Mouse (Mus musculus) G1E (cell line): ENCODE measurements at regions not wholly inside any gene's neighbourhood (a gene's known extent, or its start where the extent isn't known, plus 50 kb on each side); places are given as distances from the start of the nearest gene placed in this dataset.

Source experiments
- ATAC-seq: 2 replicates; pipeline ENCODE4 v1.8.0; 2016; ENCODE audit warnings: mild to moderate bottlenecking; ENCODE audit not compliant: insufficient number of reproducible peaks, poor library complexity, low FRiP score, severe bottlenecking; ENCODE audit errors: extremely low read depth
- DNase-seq: peaks from one replicate; pipeline ENCODE4 v3.0.0; 2012; ENCODE audit warnings: low spot score
- H3K27me3 ChIP-seq: 2 replicates; pipeline ENCODE4 v1.6.1; 2012; ENCODE audit warnings: mild to moderate bottlenecking, low read length, inconsistent platforms; ENCODE audit not compliant: insufficient read depth
- H3K36me3 ChIP-seq: replicated peaks from 2 replicates; pipeline ENCODE3; 2012; ENCODE audit warnings: mild to moderate bottlenecking, inconsistent platforms
- H3K4me1 ChIP-seq: 2 replicates; pipeline ENCODE4 v1.6.1; 2012; ENCODE audit warnings: low read depth, low read length, inconsistent platforms, mixed read lengths; ENCODE audit not compliant: insufficient read depth
- H3K4me3 ChIP-seq: 2 replicates; pipeline ENCODE4 v1.5.1; 2012; ENCODE audit warnings: low read depth, mild to moderate bottlenecking, inconsistent platforms, low read length, moderate library complexity, mixed read lengths
- H3K9me3 ChIP-seq: replicated peaks from 2 replicates; pipeline ENCODE4 v1.6.1; 2012; ENCODE audit warnings: inconsistent platforms
- CTCF ChIP-seq: IDR thresholded peaks from 2 replicates; pipeline ENCODE4 v1.5.1; 2012; ENCODE audit warnings: low read depth, low read length, inconsistent platforms, mixed read lengths
- GATA1 ChIP-seq: IDR thresholded peaks from 2 replicates; pipeline ENCODE4 v1.6.1; 2012; ENCODE audit warnings: borderline replicate concordance, low read length, inconsistent platforms, mixed read lengths
- GATA2 ChIP-seq: IDR thresholded peaks from 2 replicates; pipeline ENCODE4 v1.6.1; 2012; ENCODE audit warnings: low read depth, low read length, inconsistent platforms, borderline replicate concordance
- POLR2AphosphoS5 ChIP-seq: IDR thresholded peaks from 2 replicates; pipeline ENCODE4 v1.6.1; 2012; ENCODE audit warnings: low read depth, low read length, inconsistent platforms; ENCODE audit not compliant: insufficient replicate concordance
- TAL1 ChIP-seq: conservative IDR thresholded peaks from 2 replicates; pipeline ENCODE4 v1.6.1; 2012; ENCODE audit warnings: low read depth, low read length, inconsistent platforms, mixed read lengths

GRCm38 (mm10) chr14:120642591-120642990, 164.3 kb downstream of the Rap2a start:
- no peak for ATAC-seq
- H3K4me1 ChIP-seq = no peaks in the 10 kb centered on the region
- TF ChIP-seq GATA1 (no peak), TAL1 (no peak), CTCF (no peak), POLR2AphosphoS5 (no peak), GATA2 (no peak)

DNA sequence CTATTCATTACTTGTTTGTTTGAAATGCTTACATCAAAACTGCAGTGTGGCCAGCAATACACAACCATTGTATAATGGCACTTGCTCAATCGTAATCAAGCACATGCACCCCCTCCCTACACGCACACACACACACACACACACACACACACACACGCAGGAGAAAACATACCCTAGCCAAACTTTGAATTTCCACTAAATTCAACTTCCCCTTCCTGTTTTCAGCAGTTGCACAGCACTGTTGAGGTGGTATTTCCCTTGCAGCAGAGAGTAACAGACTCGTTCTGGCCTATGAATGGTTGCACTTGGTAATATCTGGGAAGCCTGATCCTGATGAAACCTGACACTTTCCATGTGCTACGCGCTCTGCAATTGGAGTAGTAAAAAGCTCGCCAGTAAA, 173.8 kb downstream of the Rap2a start:
- Histone ChIP-seq H3K4me3 (no peak overlapping the region), H3K27me3 (no peaks in the 10 kb centered on the region), H3K36me3 (no peaks in the 10 kb centered on the region), H3K4me1 (no peaks in the 10 kb centered on the region), H3K9me3 (peaks cover 44% of the 10 kb centered on the region)
- ATAC-seq (no peak), DNase-seq (no peak)
- no peak for TF ChIP-seq GATA1
- no peak for TF ChIP-seq POLR2AphosphoS5
- TF ChIP-seq CTCF = no peak
- TF ChIP-seq TAL1 = no peak
- no peak for TF ChIP-seq GATA2

More at GRCm38 (mm10) chr14:120642591-120642990, 164.3 kb downstream of the Rap2a start:
- H3K4me3 ChIP-seq = no peak overlapping the region
- H3K9me3 ChIP-seq = peaks cover 35% of the 10 kb centered on the region
- H3K27me3 ChIP-seq = no peaks in the 10 kb centered on the region
- no peaks in the 10 kb centered on the region for H3K36me3 ChIP-seq
- DNase-seq = no peak

DNA sequence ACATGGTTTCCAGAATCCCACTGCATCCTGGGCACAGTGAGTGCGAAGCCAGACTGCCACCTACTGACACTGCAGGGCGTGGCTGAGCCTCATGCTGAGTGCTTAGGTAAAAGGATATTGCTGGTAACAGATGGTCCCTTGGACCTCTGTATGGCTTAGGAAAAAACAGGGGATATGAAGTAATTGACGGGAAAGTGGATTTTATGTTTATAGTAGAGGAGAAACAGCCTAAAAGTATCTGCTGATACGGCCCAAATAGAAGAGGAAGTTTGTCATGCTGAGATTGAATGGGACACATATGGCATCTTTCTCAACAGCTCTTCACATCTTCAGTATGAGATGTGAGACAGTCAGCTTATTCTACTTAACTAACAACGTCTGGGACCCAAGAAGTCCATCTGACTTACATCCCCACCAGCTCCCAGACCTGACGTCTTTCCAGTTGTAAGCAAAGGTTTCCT, 182.1 kb downstream of the Rap2a start:
- H3K4me3 ChIP-seq = no peak overlapping the region
- H3K9me3 ChIP-seq = peaks cover 49% of the 10 kb centered on the region
- H3K27me3 ChIP-seq = no peaks in the 10 kb centered on the region
- no peaks in the 10 kb centered on the region for H3K36me3 ChIP-seq
- no peak for ATAC-seq
- DNase-seq = no peak
- no peaks in the 10 kb centered on the region for H3K4me1 ChIP-seq
- TF ChIP-seq CTCF (no peak), GATA1 (no peak), TAL1 (no peak), POLR2AphosphoS5 (no peak), GATA2 (no peak)

- DNase-seq (no peak), ATAC-seq (no peak)
- Histone ChIP-seq H3K36me3 (no peaks in the 10 kb centered on the region), H3K4me1 (no peaks in the 10 kb centered on the region), H3K4me3 (no peak overlapping the region), H3K9me3 (peaks cover 52% of the 10 kb centered on the region), H3K27me3 (no peaks in the 10 kb centered on the region)
- TF ChIP-seq GATA2 (no peak), TAL1 (no peak), CTCF (no peak), POLR2AphosphoS5 (no peak), GATA1 (no peak)
Observed at GRCm38 (mm10) chr14:120661111-120661510, 182.9 kb downstream of the Rap2a start.

DNA sequence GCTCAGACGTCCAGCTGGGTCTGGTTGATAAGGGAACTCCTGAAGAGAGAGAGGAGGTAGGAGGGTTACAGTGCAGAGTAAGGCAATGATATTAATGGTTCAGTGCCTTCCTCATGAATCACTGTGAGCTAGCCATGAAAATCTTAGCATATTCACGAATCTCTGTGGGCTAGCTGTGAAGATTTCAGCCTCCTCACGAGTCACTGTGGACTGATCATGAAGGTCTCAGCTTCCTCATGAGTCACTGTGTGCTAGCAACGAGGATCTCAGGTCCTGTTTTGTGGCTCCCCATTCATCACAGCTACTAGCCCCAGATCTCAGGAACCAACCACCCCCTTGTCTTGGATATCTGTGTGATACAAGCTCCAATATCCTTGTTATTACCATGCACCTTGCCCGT, 191.4 kb downstream of the Rap2a start:
- TF ChIP-seq CTCF (no peak), GATA1 (no peak)
- H3K27me3 ChIP-seq = no peaks in the 10 kb centered on the region
- peaks cover 33% of the 10 kb centered on the region for H3K9me3 ChIP-seq
- H3K36me3 ChIP-seq = no peaks in the 10 kb centered on the region
- no peak for DNase-seq
- no peaks in the 10 kb centered on the region for H3K4me1 ChIP-seq
- no peak for ATAC-seq
- H3K4me3 ChIP-seq = no peak overlapping the region

DNA sequence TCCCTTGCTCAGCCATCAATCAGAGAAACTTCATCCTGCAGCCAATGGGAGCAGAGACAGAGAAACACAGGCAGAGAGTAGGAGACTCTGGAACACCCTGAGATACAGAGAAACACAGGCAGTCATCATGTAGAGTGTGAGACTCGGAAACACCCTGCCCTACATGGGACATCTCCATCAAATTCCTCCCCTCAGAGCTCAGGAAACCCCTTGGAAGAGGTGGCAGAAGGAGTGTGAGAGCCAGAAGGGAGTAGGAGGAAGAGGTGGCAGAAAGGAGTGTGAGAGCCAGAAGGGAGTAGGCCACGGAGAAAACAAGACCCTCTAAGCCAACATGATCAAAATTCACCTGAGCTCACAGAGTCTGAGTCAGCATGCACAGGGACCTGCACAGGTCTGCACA, 197.5 kb downstream of the Rap2a start:
- no peak for DNase-seq
- Histone ChIP-seq H3K9me3 (peaks cover 41% of the 10 kb centered on the region), H3K4me3 (no peak overlapping the region), H3K27me3 (no peaks in the 10 kb centered on the region), H3K4me1 (no peaks in the 10 kb centered on the region), H3K36me3 (no peaks in the 10 kb centered on the region)
- no peak for ATAC-seq
- TF ChIP-seq GATA2 = no peak
- no peak for TF ChIP-seq GATA1
- no peak for TF ChIP-seq CTCF
- TF ChIP-seq POLR2AphosphoS5 = no peak
- no peak for TF ChIP-seq TAL1

DNA sequence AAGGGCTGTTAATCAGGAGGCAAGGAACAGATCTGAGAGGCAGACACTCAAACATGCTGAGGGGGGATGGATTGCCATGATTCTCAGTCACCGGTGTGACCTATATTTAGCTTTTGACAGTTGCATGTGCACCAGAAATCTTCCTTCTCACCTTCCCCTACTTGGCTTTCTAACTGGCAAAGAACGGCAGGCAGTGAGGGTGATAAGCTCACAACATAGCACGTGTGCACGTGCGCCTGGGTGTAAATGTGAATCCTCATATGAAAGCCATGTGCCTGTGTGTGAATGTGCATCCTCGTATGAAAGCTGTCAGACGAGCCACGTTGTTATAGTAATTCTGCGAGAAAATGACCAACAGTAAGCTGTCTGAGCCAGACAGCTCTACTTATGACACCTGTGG, 200.3 kb downstream of the Rap2a start:
- ATAC-seq (no peak), DNase-seq (no peak)
- TF ChIP-seq POLR2AphosphoS5 = no peak
- no peak for TF ChIP-seq CTCF
- no peak for TF ChIP-seq GATA1
- TF ChIP-seq GATA2 = no peak
- no peak for TF ChIP-seq TAL1
- Histone ChIP-seq H3K36me3 (no peaks in the 10 kb centered on the region), H3K4me3 (no peak overlapping the region), H3K27me3 (no peaks in the 10 kb centered on the region), H3K9me3 (peaks cover 47% of the 10 kb centered on the region), H3K4me1 (no peaks in the 10 kb centered on the region)
